Mouse (Mus musculus) embryo, embryonic 9.5 days (tissue): ENCODE data around the gene Il25.
"Not testable (repeated sequence)": the region's sequence is repeated elsewhere in the genome, so short reads cannot be mapped to it uniquely, and the experiment has no call there.

Experiments
- DNase-seq: peaks from one replicate; pipeline ENCODE4 v3.0.0-alpha.2; 2017; ENCODE audit errors: extremely low spot score

The Il25 gene

DNA sequence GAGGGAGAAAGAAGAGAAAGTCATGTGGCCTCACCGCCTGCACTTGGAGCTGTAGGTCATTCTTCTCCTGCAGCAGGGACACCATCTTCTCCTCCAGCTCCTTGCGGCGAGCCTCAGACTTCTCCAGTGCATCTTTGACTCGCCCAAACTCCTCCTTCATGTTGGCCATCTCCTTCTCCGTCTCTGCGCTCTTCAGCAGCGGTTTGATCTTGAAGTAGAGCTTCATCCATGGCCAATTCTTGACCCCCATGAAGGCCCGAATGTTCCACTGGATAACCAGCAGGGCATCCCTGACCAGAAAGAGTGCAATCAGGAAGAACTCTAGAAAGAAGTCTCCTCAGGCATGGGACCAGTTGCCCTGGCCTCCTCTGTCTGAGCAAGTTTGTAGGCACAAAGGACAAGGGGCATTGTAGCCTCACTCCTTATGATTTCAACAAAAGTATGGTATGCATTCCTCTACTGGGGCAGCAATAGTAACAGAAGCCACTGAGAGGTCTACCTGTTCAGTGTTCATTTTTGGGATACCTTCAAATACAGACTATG is 21.2 kb downstream of the Il25 start:
- DNase-seq: no peak

- DNase-seq: no peak
Observed at GRCm38 (mm10) chr14:54954474-54954873, 22.0 kb downstream of the Il25 start.

DNA sequence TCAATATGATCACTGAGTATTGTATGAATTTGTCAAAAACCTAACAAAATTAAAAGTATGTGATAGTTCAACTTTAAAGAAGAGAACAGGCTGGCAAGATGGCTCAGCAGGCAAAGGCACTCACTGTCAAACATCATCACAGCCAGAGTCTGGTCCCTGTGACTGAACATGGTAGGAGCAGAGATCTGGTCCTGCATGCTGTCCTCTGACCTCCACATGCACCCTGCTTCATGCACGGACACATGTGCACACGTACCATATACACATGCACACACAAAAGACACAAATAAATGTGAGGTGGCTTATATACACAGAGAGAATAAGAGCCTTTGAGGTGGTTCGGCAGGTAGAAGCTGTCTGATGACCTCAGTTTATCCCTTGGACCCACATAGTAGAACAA is 23.0 kb downstream of the Il25 start:
- no peak for DNase-seq

- DNase-seq: no peak
Observed at GRCm38 (mm10) chr14:54956533-54956932, 24.0 kb downstream of the Il25 start.

DNA sequence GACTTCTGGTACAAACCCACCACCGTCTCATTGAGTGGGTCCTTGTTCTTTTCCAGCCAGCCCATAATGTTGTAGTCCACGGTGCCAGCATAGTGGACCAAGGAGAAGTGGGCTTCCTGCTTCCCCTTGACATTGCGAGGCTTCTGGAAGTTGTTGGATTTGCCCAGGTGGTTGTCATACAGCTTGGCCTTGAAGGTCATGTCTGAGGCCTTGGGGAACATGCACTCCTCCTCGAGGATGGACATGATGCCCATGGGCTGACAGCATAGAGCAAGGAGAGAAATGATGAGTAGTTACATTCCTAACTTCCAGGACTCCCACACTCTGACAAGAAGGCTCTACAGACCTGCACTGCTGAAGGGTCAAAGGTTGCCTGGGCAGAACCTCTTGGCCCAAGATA is 26.0 kb downstream of the Il25 start:
- no peak for DNase-seq

DNA sequence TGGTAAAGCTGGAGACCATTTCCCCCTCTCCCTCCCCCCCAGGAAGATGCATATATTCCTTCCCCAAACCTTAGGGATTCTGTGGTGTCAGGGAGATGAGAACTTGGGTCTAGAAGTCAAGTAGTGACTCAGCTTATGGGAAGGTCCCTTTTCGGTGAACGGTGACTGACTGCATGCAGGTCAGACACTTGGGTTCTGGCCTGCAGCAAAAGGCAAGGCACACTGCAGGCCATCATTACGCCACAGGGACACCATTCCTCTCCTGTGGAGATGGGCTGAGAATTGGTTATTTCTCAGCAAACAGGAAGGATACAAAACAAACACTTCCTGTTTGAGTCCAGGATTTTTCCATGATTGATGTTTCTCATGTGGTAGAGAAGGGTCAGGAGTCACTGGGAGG is 26.7 kb downstream of the Il25 start:
- DNase-seq: no peak

DNA sequence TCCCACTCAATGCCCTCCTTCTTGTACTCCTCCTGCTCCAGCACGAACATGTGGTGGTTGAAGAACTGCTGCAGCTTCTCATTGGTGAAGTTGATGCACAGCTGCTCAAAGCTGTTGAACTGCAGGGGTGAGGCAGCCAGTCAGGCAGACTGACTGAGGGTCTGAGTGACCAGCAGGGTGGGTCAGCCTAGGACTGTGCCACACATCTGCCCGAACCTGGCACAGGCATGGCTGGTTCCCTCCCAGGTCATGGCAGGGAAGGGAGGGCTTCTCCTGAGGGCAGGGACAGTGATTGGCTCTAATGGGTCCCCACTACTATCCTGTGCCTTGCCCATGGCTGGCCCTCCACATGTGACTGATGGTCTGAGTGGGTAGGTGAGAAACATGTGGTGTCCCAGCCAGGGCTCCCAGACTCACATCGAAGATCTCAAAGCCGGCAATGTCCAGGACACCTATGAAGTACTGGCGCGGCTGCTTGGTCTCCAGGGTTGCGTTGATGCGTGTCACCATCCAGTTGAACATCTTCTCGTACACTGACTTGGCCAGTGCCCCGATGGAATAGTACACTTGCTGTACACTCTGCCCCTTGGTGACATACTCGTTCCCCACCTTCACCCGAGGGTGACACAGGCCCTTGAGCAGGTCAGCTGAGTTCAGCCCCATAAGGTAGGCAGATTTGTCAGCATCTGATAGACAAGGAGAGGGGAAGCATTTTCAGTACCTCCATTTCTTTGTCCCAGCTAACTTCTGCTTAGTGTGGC is 27.5 kb downstream of the Il25 start:
- not testable (repeated sequence) for DNase-seq

GRCm38 (mm10) chr14:54960769-54961168 is 28.3 kb downstream of the Il25 start:
- DNase-seq: no peak

GRCm38 (mm10) chr14:54961487-54961886 is 29.0 kb downstream of the Il25 start:
- DNase-seq: no peak

- DNase-seq: no peak
Observed at GRCm38 (mm10) chr14:54962714-54963113, 30.2 kb downstream of the Il25 start.

- DNase-seq: no peak
Observed at GRCm38 (mm10) chr14:54963727-54964126, 31.2 kb downstream of the Il25 start.

DNA sequence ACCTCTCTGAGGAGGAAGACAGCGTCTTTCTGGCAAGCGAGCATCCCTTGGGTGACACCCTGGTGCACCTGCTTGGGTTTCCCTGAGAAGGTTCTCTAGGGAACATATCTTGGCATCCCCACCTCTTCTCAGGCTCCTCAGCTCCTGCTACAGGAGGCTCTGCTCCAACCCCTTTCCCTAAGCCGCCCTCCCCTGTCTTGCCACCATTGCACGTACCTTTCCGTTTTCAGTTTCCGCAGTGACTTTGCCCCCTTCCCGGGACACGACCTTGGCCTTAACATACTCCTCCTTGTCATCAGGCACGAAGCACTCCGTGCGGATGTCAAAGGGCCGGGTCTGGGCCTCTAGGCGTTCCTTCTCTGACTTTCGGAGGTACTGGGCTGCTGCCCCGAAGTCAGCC is 32.5 kb downstream of the Il25 start:
- DNase-seq: no peak

DNA sequence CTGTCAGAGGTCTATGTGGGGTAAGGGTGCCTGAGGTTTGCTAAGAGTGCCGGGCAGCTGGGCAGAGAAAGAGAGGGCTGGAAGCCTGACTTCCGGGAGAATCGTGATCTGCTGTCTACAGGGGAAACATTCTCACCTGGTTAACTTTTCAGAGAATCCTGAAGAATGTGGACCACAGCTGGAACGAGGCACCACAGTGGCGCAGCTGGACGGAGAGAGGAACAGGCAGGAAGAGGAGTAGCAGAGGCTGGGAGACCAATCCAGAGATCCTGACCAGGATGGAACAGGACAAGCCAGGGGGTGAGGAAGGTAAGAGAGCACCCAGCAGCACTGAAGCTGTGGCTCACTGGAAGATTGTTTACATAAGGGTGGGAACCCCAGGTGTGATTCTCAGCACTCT is 33.1 kb downstream of the Il25 start:
- DNase-seq: no peak

DNA sequence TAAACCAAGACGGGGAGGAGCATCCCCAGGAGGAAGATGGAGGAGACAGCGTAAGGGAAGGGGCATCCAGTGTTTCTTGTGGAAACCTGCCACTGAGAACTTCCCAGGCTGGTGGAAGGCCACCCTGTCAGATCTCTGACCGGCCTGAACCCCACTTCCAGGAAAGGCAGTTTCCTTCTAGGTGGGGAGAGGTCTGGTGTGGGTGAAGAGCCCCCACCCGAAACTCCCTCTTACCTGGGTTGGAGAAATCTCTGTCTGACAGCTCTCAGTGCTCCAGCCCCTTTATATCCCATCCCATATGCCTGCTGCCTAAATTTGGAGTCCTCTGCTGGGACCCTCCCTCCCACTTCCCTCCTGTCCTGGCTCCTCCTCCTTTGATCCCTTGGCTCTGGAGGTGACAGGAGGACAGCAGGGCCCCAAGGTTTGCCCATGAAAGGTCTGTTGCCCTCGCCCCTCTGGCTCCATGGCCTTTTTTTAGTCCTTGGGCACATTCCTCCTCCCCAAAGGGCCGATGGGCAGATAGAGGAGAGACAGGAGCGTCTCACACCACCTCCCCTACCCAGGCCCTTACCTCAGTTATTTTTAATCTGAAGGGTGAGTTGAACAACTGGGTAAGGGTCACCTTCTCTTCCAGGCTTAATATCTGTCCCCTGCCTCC is 34.0 kb downstream of the Il25 start, which contains the start of gene Myh6:
TSS of gene Myh6 (minus strand) at position 608 of the 658 bp plus-strand sequence.
- no peak for DNase-seq

DNA sequence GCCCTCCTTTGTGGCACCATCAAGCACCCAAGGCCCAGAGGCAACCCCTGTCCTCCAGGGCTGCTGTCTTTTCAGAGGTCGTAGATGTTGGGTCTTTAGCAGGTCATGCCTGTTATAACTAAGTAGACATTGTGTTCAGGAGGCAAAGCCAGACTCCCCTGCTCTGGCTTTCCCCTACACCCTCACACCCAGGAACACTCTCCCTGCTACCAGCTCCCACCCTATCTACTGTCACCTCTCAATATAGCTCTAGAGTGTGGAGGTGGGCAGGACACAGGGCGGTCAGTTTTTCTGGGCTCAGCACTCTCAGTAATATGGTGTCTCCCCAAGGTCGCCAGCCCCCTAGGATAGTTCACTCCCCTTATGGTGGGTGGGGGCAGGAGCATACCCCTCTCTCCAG is 35.4 kb downstream of the Il25 start:
- DNase-seq: no peak

GRCm38 (mm10) chr14:54968344-54968743 is 35.8 kb downstream of the Il25 start:
- no peak for DNase-seq

- DNase-seq: not testable (repeated sequence)
Observed at GRCm38 (mm10) chr14:54972786-54973185, 40.3 kb downstream of the Il25 start.

- no peak for DNase-seq
Observed at GRCm38 (mm10) chr14:54974068-54974791, 41.7 kb downstream of the Il25 start.

GRCm38 (mm10) chr14:54976633-54977032 is 44.1 kb downstream of the Il25 start, which contains the start of gene Gm17428:
TSS of gene Gm17428 (plus strand) at chr14:54976933.
- DNase-seq: no peak

- no peak for DNase-seq
Observed at GRCm38 (mm10) chr14:54978664-54979063, 46.2 kb downstream of the Il25 start.

GRCm38 (mm10) chr14:54981934-54982333 is 49.4 kb downstream of the Il25 start:
- no peak for DNase-seq
